Mouse (Mus musculus): Measurements from ENCODE around the gene Pex16. TPM values are rescaled to one million over a fixed set of nuclear protein-coding genes. Genes with fewer than 3 reads are reported as not detected.
"Not testable (repeated sequence)": the region's sequence is repeated elsewhere in the genome, so short reads cannot be mapped to it uniquely, and the experiment has no call there.

Pex16 gene
- polyA plus RNA-seq, 1 experiment from 2014 or later: 20.8 TPM

GRCm38 (mm10) chr2:92399877-92400276 lies 25.4 kb downstream of the Pex16 start:
- not testable (repeated sequence) for H3K9me3 ChIP-seq (ENCODE audit: control insufficient read depth, low read length); ATAC-seq (ENCODE audit: low FRiP score); H3K27ac ChIP-seq (ENCODE audit: low read depth, low read length); H3K36me3 ChIP-seq (ENCODE audit: control insufficient read depth, insufficient read depth, low read length); H3K27me3 ChIP-seq (ENCODE audit: control insufficient read depth, insufficient read depth, low read length); H3K9ac ChIP-seq (ENCODE audit: low read depth, low read length)
- Histone ChIP-seq H3K4me3 (ENCODE audit: low read depth, low read length) (peak overlapping the region; percentile 63; the same call in 1 of the 2 replicates), H3K4me1 (replicated peaks; ENCODE audit: control insufficient read depth, insufficient read depth, low read length) (0 out of 2 replicates have a peak, but pooled peaks cover 11% of the 10 kb centered on the region), H3K4me2 (replicated peaks; ENCODE audit: low read depth, low read length) (peak overlapping the region; percentile 93)
- DNase-seq (ENCODE audit: low spot score): peak; percentile 34
- WGBS: 47% methylated on average over 3 of the region's 4 CpGs

GRCm38 (mm10) chr2:92400682-92401081 lies 26.2 kb downstream of the Pex16 start:
- WGBS: under 1% methylated on average over 19 of the region's 22 CpGs
- Histone ChIP-seq H3K27me3 (ENCODE audit: control insufficient read depth, insufficient read depth, low read length) (no peaks in the 10 kb centered on the region), H3K9ac (ENCODE audit: low read depth, low read length) (peak overlapping the region; percentile 86), H3K4me2 (replicated peaks; ENCODE audit: low read depth, low read length) (peak overlapping the region; percentile 93), H3K4me3 (ENCODE audit: low read depth, low read length) (peak overlapping the region; percentile 63), H3K27ac (ENCODE audit: low read depth, low read length) (peak overlapping the region; percentile 37), H3K9me3 (ENCODE audit: control insufficient read depth, low read length) (no peaks in the 10 kb centered on the region), H3K4me1 (replicated peaks; ENCODE audit: control insufficient read depth, insufficient read depth, low read length) (peaks cover 14% of the 10 kb centered on the region), H3K36me3 (ENCODE audit: control insufficient read depth, insufficient read depth, low read length) (no peaks in the 10 kb centered on the region)
- DNase-seq (ENCODE audit: low spot score) (peak; percentile 30), ATAC-seq (ENCODE audit: low FRiP score) (peak; percentile 24; the same call in 1 of the 2 replicates)

- H3K27me3 ChIP-seq (ENCODE audit: control insufficient read depth, insufficient read depth, low read length): no peaks in the 10 kb centered on the region
- WGBS: 4% methylated on average over 17 of the region's 59 CpGs
- H3K4me2 ChIP-seq (replicated peaks; ENCODE audit: low read depth, low read length): peak within 1 kb of the TSS; percentile 93
- H3K36me3 ChIP-seq (ENCODE audit: control insufficient read depth, insufficient read depth, low read length): no peaks in the 10 kb centered on the region
- H3K4me1 ChIP-seq (replicated peaks; ENCODE audit: control insufficient read depth, insufficient read depth, low read length): peaks cover 17% of the 10 kb centered on the region
- H3K4me3 ChIP-seq (ENCODE audit: low read depth, low read length): peak within 1 kb of the TSS; percentile 63
- ATAC-seq (ENCODE audit: low FRiP score) (peak; percentile 65), DNase-seq (ENCODE audit: low spot score) (peak; percentile 74)
- peak within 1 kb of the TSS; percentile 86 for H3K9ac ChIP-seq (ENCODE audit: low read depth, low read length)
- H3K9me3 ChIP-seq (ENCODE audit: control insufficient read depth, low read length): no peaks in the 10 kb centered on the region
- H3K27ac ChIP-seq (ENCODE audit: low read depth, low read length): peak within 1 kb of the TSS; percentile 37
Measured at GRCm38 (mm10) chr2:92401091-92401561, 26.6 kb downstream of the Pex16 start, which contains the start of gene Mapk8ip1. Mapk8ip1 (minus strand) TSS chr2:92401263.

- no peak for ATAC-seq (ENCODE audit: low FRiP score)
- Histone ChIP-seq H3K9me3 (ENCODE audit: control insufficient read depth, low read length) (no peaks in the 10 kb centered on the region), H3K36me3 (ENCODE audit: control insufficient read depth, insufficient read depth, low read length) (no peaks in the 10 kb centered on the region), H3K9ac (ENCODE audit: low read depth, low read length) (no peak overlapping the region), H3K4me3 (ENCODE audit: low read depth, low read length) (no peak overlapping the region), H3K4me2 (replicated peaks; ENCODE audit: low read depth, low read length) (no peak overlapping the region), H3K4me1 (replicated peaks; ENCODE audit: control insufficient read depth, insufficient read depth, low read length) (peaks cover 14% of the 10 kb centered on the region), H3K27ac (ENCODE audit: low read depth, low read length) (no peak overlapping the region), H3K27me3 (ENCODE audit: control insufficient read depth, insufficient read depth, low read length) (no peaks in the 10 kb centered on the region)
- WGBS: 76% methylated on average over 4 of the region's 4 CpGs
- DNase-seq (ENCODE audit: low spot score): no peak
Measured at GRCm38 (mm10) chr2:92402591-92403326, 28.3 kb downstream of the Pex16 start.

GRCm38 (mm10) chr2:92403776-92404319 lies 29.4 kb downstream of the Pex16 start:
- no peak for DNase-seq (ENCODE audit: low spot score)
- Histone ChIP-seq H3K27ac (ENCODE audit: low read depth, low read length) (no peak overlapping the region), H3K36me3 (ENCODE audit: control insufficient read depth, insufficient read depth, low read length) (no peaks in the 10 kb centered on the region), H3K27me3 (ENCODE audit: control insufficient read depth, insufficient read depth, low read length) (no peaks in the 10 kb centered on the region), H3K9me3 (ENCODE audit: control insufficient read depth, low read length) (no peaks in the 10 kb centered on the region), H3K9ac (ENCODE audit: low read depth, low read length) (no peak overlapping the region), H3K4me3 (ENCODE audit: low read depth, low read length) (no peak overlapping the region), H3K4me1 (replicated peaks; ENCODE audit: control insufficient read depth, insufficient read depth, low read length) (peaks cover 14% of the 10 kb centered on the region), H3K4me2 (replicated peaks; ENCODE audit: low read depth, low read length) (no peak overlapping the region)
- 95% methylated on average over 5 of the region's 5 CpGs for WGBS
- no peak for ATAC-seq (ENCODE audit: low FRiP score)

- DNase-seq (ENCODE audit: low spot score) (no peak), ATAC-seq (ENCODE audit: low FRiP score) (no peak)
- WGBS: 80% methylated on average over 6 of the region's 6 CpGs
- no peak overlapping the region for H3K4me2 ChIP-seq (replicated peaks; ENCODE audit: low read depth, low read length)
- H3K27me3 ChIP-seq (ENCODE audit: control insufficient read depth, insufficient read depth, low read length): no peaks in the 10 kb centered on the region
- H3K9ac ChIP-seq (ENCODE audit: low read depth, low read length): no peak overlapping the region
- H3K4me3 ChIP-seq (ENCODE audit: low read depth, low read length): no peak overlapping the region
- peaks cover 10% of the 10 kb centered on the region for H3K4me1 ChIP-seq (replicated peaks; ENCODE audit: control insufficient read depth, insufficient read depth, low read length)
- no peaks in the 10 kb centered on the region for H3K9me3 ChIP-seq (ENCODE audit: control insufficient read depth, low read length)
- 0 out of 2 replicates have a peak, but pooled peaks cover 3% of the 10 kb centered on the region for H3K36me3 ChIP-seq (ENCODE audit: control insufficient read depth, insufficient read depth, low read length)
- H3K27ac ChIP-seq (ENCODE audit: low read depth, low read length): no peak overlapping the region
Measured at GRCm38 (mm10) chr2:92404737-92405136, 30.3 kb downstream of the Pex16 start.

- Histone ChIP-seq H3K4me2 (replicated peaks; ENCODE audit: low read depth, low read length) (no peak overlapping the region), H3K4me3 (ENCODE audit: low read depth, low read length) (no peak overlapping the region), H3K9me3 (ENCODE audit: control insufficient read depth, low read length) (no peaks in the 10 kb centered on the region), H3K27me3 (ENCODE audit: control insufficient read depth, insufficient read depth, low read length) (no peaks in the 10 kb centered on the region), H3K36me3 (ENCODE audit: control insufficient read depth, insufficient read depth, low read length) (peaks cover 4% of the 10 kb centered on the region; the same call in 1 of the 2 replicates), H3K9ac (ENCODE audit: low read depth, low read length) (no peak overlapping the region), H3K27ac (ENCODE audit: low read depth, low read length) (no peak overlapping the region), H3K4me1 (replicated peaks; ENCODE audit: control insufficient read depth, insufficient read depth, low read length) (peaks cover 7% of the 10 kb centered on the region)
- ATAC-seq (ENCODE audit: low FRiP score) (0 out of 2 replicates have a peak, but pooled peaks have one; percentile 39), DNase-seq (ENCODE audit: low spot score) (peak; percentile 47)
- 94% methylated on average over 7 of the region's 7 CpGs for WGBS
Measured at GRCm38 (mm10) chr2:92405687-92406086, 31.2 kb downstream of the Pex16 start.

GRCm38 (mm10) chr2:92408309-92409045 lies 34.0 kb downstream of the Pex16 start:
- no peak for ATAC-seq (ENCODE audit: low FRiP score)
- Histone ChIP-seq H3K36me3 (ENCODE audit: control insufficient read depth, insufficient read depth, low read length) (peaks cover 18% of the 10 kb centered on the region), H3K4me1 (replicated peaks; ENCODE audit: control insufficient read depth, insufficient read depth, low read length) (peaks cover 6% of the 10 kb centered on the region), H3K27me3 (ENCODE audit: control insufficient read depth, insufficient read depth, low read length) (no peaks in the 10 kb centered on the region), H3K9me3 (ENCODE audit: control insufficient read depth, low read length) (no peaks in the 10 kb centered on the region), H3K4me3 (ENCODE audit: low read depth, low read length) (no peak overlapping the region), H3K9ac (ENCODE audit: low read depth, low read length) (no peak overlapping the region), H3K4me2 (replicated peaks; ENCODE audit: low read depth, low read length) (no peak overlapping the region), H3K27ac (ENCODE audit: low read depth, low read length) (no peak overlapping the region)
- 93% methylated on average over 18 of the region's 18 CpGs for WGBS
- no peak for DNase-seq (ENCODE audit: low spot score)

Data from hindbrain, embryonic 11.5 days (tissue).